Mouse (Mus musculus): Measurements from ENCODE around the gene Pik3r3. TPM values are rescaled to one million over a fixed set of nuclear protein-coding genes. Genes with fewer than 3 reads are reported as not detected.
A peak's percentile ranks its signal among the peaks of the same experiment; 100 is the strongest.
"Not testable (repeated sequence)": the region's sequence is repeated elsewhere in the genome, so short reads cannot be mapped to it uniquely, and the experiment has no call there.

Pik3r3 gene
- 10 to 100 TPM in 3 of 4 experiments, 1 to 10 TPM in 1; 8.5 to 14.9 (median 11.9) TPM for total RNA-seq (2022)

GRCm38 (mm10) chr4:116221140-116221851 lies at the start of gene Pik3r3:
Gene Pik3r3 (plus strand): TSS chr4:116221618.
- peak; percentile 97 for DNase-seq (ENCODE audit: low spot score)

GRCm38 (mm10) chr4:116173072-116173471 lies 48.3 kb upstream of the Pik3r3 start, which contains the start of the genes 1700042G07Rik and Gm49337:
Gene 1700042G07Rik (plus strand): TSS chr4:116173372.
Gene Gm49337 (plus strand): TSS chr4:116173384.
- DNase-seq (ENCODE audit: low spot score): no peak

- no peak for DNase-seq (ENCODE audit: low spot score)
Observed at GRCm38 (mm10) chr4:116173752-116174151, 47.7 kb upstream of the Pik3r3 start.

- DNase-seq (ENCODE audit: low spot score): no peak
Observed at GRCm38 (mm10) chr4:116174466-116175116, 46.8 kb upstream of the Pik3r3 start.

- DNase-seq (ENCODE audit: low spot score): no peak
Observed at GRCm38 (mm10) chr4:116175136-116175535, 46.3 kb upstream of the Pik3r3 start.

GRCm38 (mm10) chr4:116175711-116176542 lies 45.5 kb upstream of the Pik3r3 start:
- peak; percentile 10 for DNase-seq (ENCODE audit: low spot score)

GRCm38 (mm10) chr4:116176543-116176988 lies 44.9 kb upstream of the Pik3r3 start:
- peak; percentile 76 for DNase-seq (ENCODE audit: low spot score)

GRCm38 (mm10) chr4:116177140-116177539 lies 44.3 kb upstream of the Pik3r3 start:
- peak; percentile 93 for DNase-seq (ENCODE audit: low spot score)

GRCm38 (mm10) chr4:116182079-116182478 lies 39.3 kb upstream of the Pik3r3 start:
- no peak for DNase-seq (ENCODE audit: low spot score)

- peak; percentile 62 for DNase-seq (ENCODE audit: low spot score)
Observed at GRCm38 (mm10) chr4:116182745-116183144, 38.7 kb upstream of the Pik3r3 start.

- DNase-seq (ENCODE audit: low spot score): no peak
Observed at GRCm38 (mm10) chr4:116185083-116185482, 36.3 kb upstream of the Pik3r3 start.

- DNase-seq (ENCODE audit: low spot score): peak; percentile 9
Observed at GRCm38 (mm10) chr4:116192286-116192835, 29.1 kb upstream of the Pik3r3 start.

- no peak for DNase-seq (ENCODE audit: low spot score)
Observed at GRCm38 (mm10) chr4:116193583-116194383, 27.6 kb upstream of the Pik3r3 start.

GRCm38 (mm10) chr4:116198422-116198821 lies 23.0 kb upstream of the Pik3r3 start:
- no peak for DNase-seq (ENCODE audit: low spot score)

GRCm38 (mm10) chr4:116204422-116204821 lies 17.0 kb upstream of the Pik3r3 start:
- DNase-seq (ENCODE audit: low spot score): no peak

- no peak for DNase-seq (ENCODE audit: low spot score)
Observed at GRCm38 (mm10) chr4:116206531-116206930, 14.9 kb upstream of the Pik3r3 start.

- no peak for DNase-seq (ENCODE audit: low spot score)
Observed at GRCm38 (mm10) chr4:116208891-116209290, 12.5 kb upstream of the Pik3r3 start.

GRCm38 (mm10) chr4:116215895-116216605 lies 5.4 kb upstream of the Pik3r3 start:
- DNase-seq (ENCODE audit: low spot score): no peak

- DNase-seq (ENCODE audit: low spot score): peak; percentile 10
Observed at GRCm38 (mm10) chr4:116217046-116217445, 4.4 kb upstream of the Pik3r3 start.

GRCm38 (mm10) chr4:116217661-116218060 lies 3.8 kb upstream of the Pik3r3 start:
- DNase-seq (ENCODE audit: low spot score): not testable (repeated sequence)
